Mouse (Mus musculus): ENCODE data around the gene Txndc9. TPM values are rescaled to one million over a fixed set of nuclear protein-coding genes. Genes with fewer than 3 reads are reported as not detected.

Gene Txndc9
- total and polyA plus RNA-seq, 2 experiments from 2014 or later: 34.4 to 112 TPM

DNA sequence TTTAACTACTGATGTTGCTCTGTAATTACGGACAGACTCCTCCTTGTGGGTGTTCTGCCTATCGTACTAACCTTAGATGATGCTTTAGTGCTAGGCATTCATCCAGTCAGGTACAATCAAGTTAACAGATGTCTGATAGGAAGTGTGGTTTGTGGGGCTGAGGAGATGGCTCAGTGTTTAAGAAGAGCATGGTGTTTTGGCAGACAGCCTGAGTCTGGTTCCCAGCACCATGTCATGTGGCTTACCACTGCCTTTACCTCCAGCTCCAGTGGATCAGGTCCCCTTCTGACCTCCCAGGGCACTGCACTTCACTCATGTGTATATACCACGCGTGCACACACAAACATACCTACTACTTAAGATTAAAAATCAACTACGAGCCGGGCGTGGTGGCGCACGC lies 4.3 kb upstream of the Txndc9 start:
- Histone ChIP-seq H3K4me2 (ENCODE audit: low read depth, low read length, poor library complexity, severe bottlenecking) (no peak overlapping the region), H3K27ac (ENCODE audit: low read depth, low read length) (no peak overlapping the region), H3K4me1 (ENCODE audit: insufficient read depth, low read length) (peaks cover 8% of the 10 kb centered on the region; the same call in 1 of the 2 replicates), H3K4me3 (ENCODE audit: low read depth, low read length) (no peak overlapping the region), H3K9me3 (ENCODE audit: low read length) (no peaks in the 10 kb centered on the region), H3K9ac (replicated peaks; ENCODE audit: low read length, poor library complexity, severe bottlenecking) (no peak overlapping the region), H3K27me3 (ENCODE audit: insufficient read depth, low read length) (no peaks in the 10 kb centered on the region), H3K36me3 (ENCODE audit: insufficient read depth, low read length) (no peaks in the 10 kb centered on the region)
- WGBS: 96% methylated on average over 9 of the region's 9 CpGs
- DNase-seq (ENCODE audit: low spot score): no peak
- ATAC-seq (ENCODE audit: low FRiP score): no peak
- TF ChIP-seq CTCF (IDR thresholded peaks at IDR 0.05): no peak

DNA sequence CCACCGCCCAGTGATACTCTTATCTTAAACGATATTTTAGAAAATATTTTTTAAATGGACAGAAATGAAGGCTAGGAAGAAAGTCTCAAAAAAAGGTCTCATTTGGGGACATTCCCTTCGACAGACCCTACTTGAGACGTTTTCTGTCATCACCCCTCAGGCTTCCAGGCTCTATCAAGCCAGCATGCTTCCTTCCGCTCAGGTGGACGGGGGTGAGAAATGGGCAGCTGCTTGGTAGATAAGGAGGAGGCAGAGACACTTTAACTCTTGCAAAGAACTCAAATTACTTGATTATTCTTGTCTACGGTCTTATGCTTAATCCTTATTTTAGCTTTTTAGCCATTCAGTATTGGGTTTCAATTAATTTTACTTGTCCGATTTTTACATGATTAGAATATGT lies 3.2 kb upstream of the Txndc9 start:
- DNase-seq (ENCODE audit: low spot score): no peak
- peaks cover 12% of the 10 kb centered on the region for H3K4me1 ChIP-seq (ENCODE audit: insufficient read depth, low read length)
- no peak overlapping the region for H3K4me3 ChIP-seq (ENCODE audit: low read depth, low read length)
- no peak for ATAC-seq (ENCODE audit: low FRiP score)
- no peaks in the 10 kb centered on the region for H3K9me3 ChIP-seq (ENCODE audit: low read length)
- no peak overlapping the region for H3K27ac ChIP-seq (ENCODE audit: low read depth, low read length)
- H3K27me3 ChIP-seq (ENCODE audit: insufficient read depth, low read length): no peaks in the 10 kb centered on the region
- no peak overlapping the region for H3K4me2 ChIP-seq (ENCODE audit: low read depth, low read length, poor library complexity, severe bottlenecking)
- 95% methylated on average over 8 of the region's 8 CpGs for WGBS
- H3K9ac ChIP-seq (replicated peaks; ENCODE audit: low read length, poor library complexity, severe bottlenecking): no peak overlapping the region
- no peak for TF ChIP-seq CTCF (IDR thresholded peaks at IDR 0.05)
- H3K36me3 ChIP-seq (ENCODE audit: insufficient read depth, low read length): no peaks in the 10 kb centered on the region

- no peak overlapping the region for H3K4me3 ChIP-seq (ENCODE audit: low read depth, low read length)
- H3K9ac ChIP-seq (replicated peaks; ENCODE audit: low read length, poor library complexity, severe bottlenecking): no peak overlapping the region
- TF ChIP-seq CTCF (IDR thresholded peaks at IDR 0.05): no peak
- no peaks in the 10 kb centered on the region for H3K27me3 ChIP-seq (ENCODE audit: insufficient read depth, low read length)
- peaks cover 13% of the 10 kb centered on the region for H3K4me1 ChIP-seq (ENCODE audit: insufficient read depth, low read length)
- DNase-seq (ENCODE audit: low spot score) (no peak), ATAC-seq (ENCODE audit: low FRiP score) (no peak)
- H3K27ac ChIP-seq (ENCODE audit: low read depth, low read length): no peak overlapping the region
- H3K36me3 ChIP-seq (ENCODE audit: insufficient read depth, low read length): peaks cover 9% of the 10 kb centered on the region; the same call in 1 of the 2 replicates
- peak overlapping the region; percentile 75 for H3K4me2 ChIP-seq (ENCODE audit: low read depth, low read length, poor library complexity, severe bottlenecking)
- no peaks in the 10 kb centered on the region for H3K9me3 ChIP-seq (ENCODE audit: low read length)
- WGBS: 79% methylated on average over 3 of the region's 3 CpGs
Measured at GRCm38 (mm10) chr1:37999552-37999951, 1.9 kb upstream of the Txndc9 start.

GRCm38 (mm10) chr1:37998371-37999199 lies 892 bp upstream of the Txndc9 start:
- 4% methylated on average over 33 of the region's 47 CpGs for WGBS
- ATAC-seq (ENCODE audit: low FRiP score) (peak; percentile 4; the same call in 1 of the 2 replicates), DNase-seq (ENCODE audit: low spot score) (no peak)
- peak overlapping the region; percentile 75 for H3K4me2 ChIP-seq (ENCODE audit: low read depth, low read length, poor library complexity, severe bottlenecking)
- TF ChIP-seq CTCF (IDR thresholded peaks at IDR 0.05): no peak
- peaks cover 13% of the 10 kb centered on the region for H3K4me1 ChIP-seq (ENCODE audit: insufficient read depth, low read length)
- H3K27ac ChIP-seq (ENCODE audit: low read depth, low read length): peak overlapping the region; percentile 94
- peak overlapping the region; percentile 91 for H3K9ac ChIP-seq (replicated peaks; ENCODE audit: low read length, poor library complexity, severe bottlenecking)
- no peaks in the 10 kb centered on the region for H3K9me3 ChIP-seq (ENCODE audit: low read length)
- peaks cover 16% of the 10 kb centered on the region; the same call in 1 of the 2 replicates for H3K36me3 ChIP-seq (ENCODE audit: insufficient read depth, low read length)
- H3K27me3 ChIP-seq (ENCODE audit: insufficient read depth, low read length): no peaks in the 10 kb centered on the region
- peak overlapping the region; percentile 81 for H3K4me3 ChIP-seq (ENCODE audit: low read depth, low read length)

DNA sequence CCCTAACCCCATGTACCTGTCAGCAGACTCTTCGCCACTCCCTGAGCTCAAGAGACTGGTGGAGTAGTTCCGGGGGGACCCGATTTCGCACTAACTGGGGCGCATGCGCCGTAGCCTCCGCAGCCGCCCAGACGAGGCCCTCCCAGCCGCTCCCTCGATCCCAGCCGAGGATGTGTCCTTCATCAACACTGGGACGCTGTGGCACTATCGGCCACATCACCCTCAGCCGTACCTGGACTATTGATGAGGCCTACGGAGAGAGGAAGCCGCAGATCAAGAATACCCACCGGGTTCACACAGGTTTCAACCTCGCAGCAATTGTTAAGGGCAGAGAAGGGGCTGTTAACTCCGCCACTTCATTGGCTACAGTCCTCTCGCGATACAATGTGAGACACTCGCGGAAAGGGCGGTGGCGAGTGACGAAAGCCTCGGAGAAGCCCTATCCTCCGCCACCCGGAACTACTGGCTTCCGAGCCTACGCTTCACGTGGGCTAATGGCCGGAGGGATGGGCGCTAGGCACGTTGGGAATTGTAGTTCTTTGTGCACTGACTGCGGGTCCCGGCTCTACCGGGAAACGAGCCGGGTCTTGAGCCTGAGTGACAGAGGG lies 712 bp downstream of the Txndc9 start:
- Histone ChIP-seq H3K36me3 (ENCODE audit: insufficient read depth, low read length) (peaks cover 26% of the 10 kb centered on the region), H3K27ac (ENCODE audit: low read depth, low read length) (peak overlapping the region; percentile 94), H3K27me3 (ENCODE audit: insufficient read depth, low read length) (no peaks in the 10 kb centered on the region), H3K4me3 (ENCODE audit: low read depth, low read length) (peak overlapping the region; percentile 81), H3K9me3 (ENCODE audit: low read length) (no peaks in the 10 kb centered on the region), H3K9ac (replicated peaks; ENCODE audit: low read length, poor library complexity, severe bottlenecking) (peak overlapping the region; percentile 77), H3K4me2 (ENCODE audit: low read depth, low read length, poor library complexity, severe bottlenecking) (peak overlapping the region; percentile 75), H3K4me1 (ENCODE audit: insufficient read depth, low read length) (peaks cover 13% of the 10 kb centered on the region)
- under 1% methylated on average over 42 of the region's 42 CpGs for WGBS
- TF ChIP-seq CTCF (IDR thresholded peaks at IDR 0.05): no peak
- DNase-seq (ENCODE audit: low spot score): peak; percentile 99
- peak; percentile 96 for ATAC-seq (ENCODE audit: low FRiP score)

DNA sequence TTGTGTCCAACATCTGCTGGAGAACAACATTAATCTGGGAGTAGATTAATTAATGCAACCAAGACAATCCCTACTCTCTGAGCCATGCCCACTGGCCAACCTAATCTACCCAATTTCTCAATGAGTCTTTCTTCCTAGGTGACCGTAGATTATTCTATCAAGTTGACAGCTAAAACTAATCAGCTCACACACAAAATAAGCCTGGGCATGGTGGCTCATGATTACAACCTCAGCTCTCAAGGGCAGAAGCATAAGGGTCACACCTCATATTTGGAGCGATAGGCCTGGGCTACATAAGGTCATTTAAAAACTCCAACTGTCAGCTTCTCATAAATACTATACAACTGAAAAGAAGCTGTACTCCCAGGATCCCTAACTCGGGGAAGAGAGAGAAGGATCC lies 1.5 kb downstream of the Txndc9 start:
- H3K27me3 ChIP-seq (ENCODE audit: insufficient read depth, low read length): no peaks in the 10 kb centered on the region
- peaks cover 31% of the 10 kb centered on the region for H3K36me3 ChIP-seq (ENCODE audit: insufficient read depth, low read length)
- DNase-seq (ENCODE audit: low spot score): no peak
- H3K4me2 ChIP-seq (ENCODE audit: low read depth, low read length, poor library complexity, severe bottlenecking): peak overlapping the region; percentile 58
- H3K4me3 ChIP-seq (ENCODE audit: low read depth, low read length): peak overlapping the region; percentile 81
- no peak for ATAC-seq (ENCODE audit: low FRiP score)
- H3K9ac ChIP-seq (replicated peaks; ENCODE audit: low read length, poor library complexity, severe bottlenecking): peak overlapping the region; percentile 77
- peaks cover 13% of the 10 kb centered on the region for H3K4me1 ChIP-seq (ENCODE audit: insufficient read depth, low read length)
- no peaks in the 10 kb centered on the region for H3K9me3 ChIP-seq (ENCODE audit: low read length)
- peak overlapping the region; percentile 94 for H3K27ac ChIP-seq (ENCODE audit: low read depth, low read length)
- WGBS: 43% methylated on average over 3 of the region's 3 CpGs
- no peak for TF ChIP-seq CTCF (IDR thresholded peaks at IDR 0.05)

All from midbrain, postnatal 0 days (tissue).